Mouse (Mus musculus): ENCODE measurements at regions not wholly inside any gene's neighbourhood (a gene's known extent, or its start where the extent isn't known, plus 50 kb on each side); places are given as distances from the start of the nearest gene placed in this dataset.

DNA sequence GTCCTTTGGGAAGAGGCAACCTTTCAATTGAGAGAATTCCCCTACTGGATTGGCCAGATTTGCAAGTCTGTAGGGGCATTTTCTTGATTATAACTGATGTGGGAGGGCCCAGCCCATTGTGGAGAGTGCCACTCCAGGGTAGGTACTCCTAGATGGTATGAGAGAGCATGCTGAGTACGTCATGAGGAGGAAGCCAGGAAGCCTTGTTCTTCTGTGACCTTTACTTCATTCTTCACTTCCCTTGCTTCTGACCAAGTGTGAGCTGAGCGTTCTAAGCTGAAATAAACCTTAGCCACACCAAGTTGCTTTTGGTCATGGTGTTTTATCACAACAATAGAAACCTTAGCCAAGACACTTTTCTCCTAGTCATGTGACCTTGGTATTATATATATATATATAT is 157.0 kb downstream of the Cand1 start:
- TF ChIP-seq POLR2A (IDR thresholded peaks at IDR 0.05; ENCODE audit: low read depth, low read length) = no peak
- no peak for TF ChIP-seq CTCF (IDR thresholded peaks at IDR 0.05; ENCODE audit: borderline replicate concordance, insufficient read depth, low read length)

Data from embryonic fibroblast, embryonic 13.5 days (primary cell).